Mouse (Mus musculus): Measurements from ENCODE around the gene CK137956. TPM values are rescaled to one million over a fixed set of nuclear protein-coding genes. Genes with fewer than 3 reads are reported as not detected.

CK137956 gene
- not detected in 2 replicates for total RNA-seq (2017)

DNA sequence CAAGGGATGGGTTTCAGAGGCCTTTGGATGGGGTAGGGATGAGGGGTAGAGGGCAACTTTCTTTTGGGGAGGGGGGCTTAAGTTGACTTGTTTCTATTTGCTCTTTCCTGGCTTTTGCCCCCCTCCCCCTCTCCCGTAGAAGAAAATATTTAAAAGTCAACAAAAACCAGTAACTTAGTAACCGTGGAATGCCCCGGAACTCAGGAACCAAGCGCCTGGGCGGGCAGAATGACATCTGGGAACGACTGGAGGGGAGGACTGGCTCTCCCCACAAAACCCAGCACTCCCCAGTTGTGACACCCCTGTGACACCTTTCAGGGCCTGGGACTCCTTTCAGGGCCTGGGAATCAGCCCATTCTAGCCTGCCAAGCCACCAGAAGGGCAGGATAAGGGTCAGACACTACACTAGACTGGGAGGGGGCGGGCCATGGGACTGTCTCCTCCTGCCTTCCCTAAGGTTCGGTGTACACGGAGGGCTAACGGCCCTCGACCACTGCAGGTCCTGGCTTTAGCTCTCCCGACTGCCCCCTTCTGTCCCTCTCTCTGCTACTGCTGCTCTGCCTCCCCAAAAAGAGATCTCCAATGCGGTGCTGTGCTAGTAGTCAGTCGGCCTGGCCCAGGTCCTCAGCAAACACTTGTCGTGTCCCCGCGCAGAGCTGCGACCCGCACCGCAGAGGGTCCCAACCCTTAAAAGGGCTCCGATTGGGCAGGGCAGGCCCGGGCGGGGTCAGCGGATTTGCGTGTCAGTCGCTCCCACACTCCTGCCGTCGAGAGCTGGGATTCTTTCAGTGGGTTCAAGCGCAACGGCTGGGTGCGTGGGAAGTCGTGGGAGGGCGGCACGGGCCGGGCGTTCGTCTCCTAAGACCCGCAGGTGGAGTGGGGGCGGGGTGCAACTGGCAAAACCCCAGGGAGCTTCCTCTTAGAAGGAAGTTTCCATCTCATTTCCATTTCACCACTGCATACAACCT lies at the start of gene CK137956:
CK137956 (minus strand) TSS at position 51 of the 968 bp plus-strand sequence.
- no peak for ATAC-seq (replicated peaks; ENCODE audit: low read depth, poor library complexity, severe bottlenecking)

DNA sequence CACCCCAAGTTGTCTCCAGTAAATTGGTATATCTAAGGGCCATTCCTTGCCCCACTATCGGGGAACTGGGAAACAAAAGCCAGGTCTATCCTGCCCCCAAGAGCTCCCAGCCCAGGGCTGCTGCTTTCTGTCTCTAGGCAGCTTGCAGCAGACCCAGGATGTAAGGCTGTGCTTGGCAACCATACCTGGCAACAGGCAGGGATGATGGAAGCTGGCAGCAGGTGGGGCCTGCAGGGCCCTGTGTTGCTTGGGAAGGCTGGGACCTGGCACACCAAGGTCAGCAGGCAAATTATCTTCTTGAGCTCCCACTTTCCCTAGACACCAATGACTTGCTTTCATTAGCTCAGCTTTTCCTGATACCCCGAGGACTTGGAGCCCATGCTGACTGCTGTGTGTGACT lies 48.7 kb upstream of the CK137956 start:
- no peak for ATAC-seq (replicated peaks; ENCODE audit: low read depth, poor library complexity, severe bottlenecking)

DNA sequence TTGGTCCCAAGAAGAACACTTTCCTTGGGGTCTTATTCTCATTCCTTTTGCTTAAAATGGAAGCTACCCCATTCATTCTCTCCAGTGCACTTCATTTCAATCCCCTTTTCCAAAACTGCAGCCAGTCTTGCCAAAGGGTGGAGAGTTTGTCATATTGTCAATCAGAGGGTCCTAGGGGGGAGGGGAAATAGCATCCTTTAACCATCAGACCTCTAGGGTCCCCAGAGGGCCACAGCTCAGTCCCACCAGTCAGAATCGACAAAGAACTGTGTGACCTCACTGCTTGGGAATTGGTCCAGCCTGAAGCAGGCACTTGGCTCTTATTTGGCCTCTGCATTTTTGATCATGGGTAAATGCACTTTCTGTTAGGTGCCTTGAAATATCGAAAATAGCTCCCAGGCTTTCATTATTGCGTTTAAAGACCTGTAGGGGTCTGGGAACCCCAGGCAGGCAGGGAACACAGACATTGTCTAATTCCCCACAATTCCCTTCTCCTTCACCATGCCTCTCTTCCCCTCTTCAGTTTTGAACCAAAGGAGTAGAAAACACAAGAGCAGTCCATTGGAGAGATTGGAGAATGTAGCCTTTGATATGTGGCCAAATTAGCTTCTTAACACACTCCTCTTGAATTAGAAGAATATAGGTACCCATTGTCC lies 34.2 kb upstream of the CK137956 start:
- no peak for ATAC-seq (replicated peaks; ENCODE audit: low read depth, poor library complexity, severe bottlenecking)

DNA sequence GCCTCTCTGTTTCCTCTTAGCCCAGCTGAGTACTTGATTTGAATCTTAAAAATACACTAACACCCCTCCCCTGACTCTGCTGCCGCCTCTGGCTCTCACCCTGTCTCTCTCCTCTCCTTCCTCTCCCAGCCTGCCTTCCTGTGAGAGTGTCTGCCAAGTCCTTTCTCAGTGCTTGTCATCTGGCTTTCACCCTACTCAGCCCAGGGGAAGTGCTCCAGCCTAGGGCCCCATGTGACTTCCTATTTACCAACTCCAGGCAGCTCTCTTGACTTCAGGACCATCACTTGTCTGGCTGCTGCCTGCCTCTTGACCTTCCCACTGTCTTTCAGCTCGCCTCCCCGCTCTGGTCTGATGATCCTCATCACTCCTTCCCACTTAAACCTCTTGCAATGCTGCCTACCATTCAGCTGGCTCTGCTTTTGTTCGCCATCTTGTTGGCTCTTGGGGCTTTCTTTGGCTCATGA lies 31.9 kb upstream of the CK137956 start:
- ATAC-seq (replicated peaks; ENCODE audit: low read depth, poor library complexity, severe bottlenecking) = no peak

DNA sequence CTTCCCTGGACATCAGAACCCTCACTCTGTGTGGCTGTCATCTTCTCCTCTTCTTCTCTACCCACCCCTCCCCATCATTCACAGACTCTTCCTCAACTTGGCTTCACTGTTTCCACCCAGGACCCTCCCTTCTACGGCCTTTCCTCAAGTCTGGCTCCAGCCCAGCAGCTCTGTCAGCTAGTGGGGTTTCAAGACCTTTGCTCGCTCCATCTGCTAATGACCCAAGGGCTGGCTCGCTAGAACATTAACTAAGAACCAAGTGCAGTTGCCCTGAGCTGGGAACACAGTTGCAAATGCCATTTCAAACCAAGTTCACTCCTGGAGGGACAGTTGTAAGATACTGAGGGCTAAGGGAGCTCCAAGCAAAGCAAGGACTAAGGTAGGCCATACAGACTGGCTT lies 28.5 kb upstream of the CK137956 start:
- ATAC-seq (replicated peaks; ENCODE audit: low read depth, poor library complexity, severe bottlenecking) = no peak

DNA sequence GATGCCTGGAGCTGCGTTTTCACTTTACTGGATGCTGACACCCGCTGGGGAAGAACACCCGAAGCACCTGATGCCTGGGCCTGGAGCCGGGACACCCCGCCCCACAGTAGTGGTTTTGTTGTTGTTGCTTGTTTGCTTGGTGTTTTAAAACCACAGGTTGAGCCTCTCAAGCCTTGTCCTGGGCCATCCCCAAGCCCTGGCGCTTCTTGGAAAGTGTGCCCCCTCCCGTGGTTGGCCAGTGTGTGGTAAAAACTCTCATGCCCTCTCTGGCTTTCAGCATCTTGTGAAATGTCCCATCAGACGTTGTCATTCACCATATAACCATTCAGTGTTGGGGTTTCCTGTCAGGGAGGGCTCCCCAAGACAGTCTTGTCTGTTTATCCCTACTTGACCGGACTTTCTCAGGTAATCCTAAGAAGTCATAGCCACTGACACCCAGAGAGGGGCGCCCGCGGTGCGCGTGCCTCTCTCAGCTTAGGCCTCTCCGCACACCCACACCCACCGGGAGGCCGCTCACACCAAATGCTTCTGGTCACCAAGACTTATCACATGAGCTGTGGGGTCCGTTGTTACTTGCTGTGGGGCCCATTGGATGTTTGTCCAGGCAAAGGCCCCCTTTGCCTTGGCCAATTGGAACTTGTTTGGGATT lies 18.7 kb upstream of the CK137956 start:
- no peak for ATAC-seq (replicated peaks; ENCODE audit: low read depth, poor library complexity, severe bottlenecking)

DNA sequence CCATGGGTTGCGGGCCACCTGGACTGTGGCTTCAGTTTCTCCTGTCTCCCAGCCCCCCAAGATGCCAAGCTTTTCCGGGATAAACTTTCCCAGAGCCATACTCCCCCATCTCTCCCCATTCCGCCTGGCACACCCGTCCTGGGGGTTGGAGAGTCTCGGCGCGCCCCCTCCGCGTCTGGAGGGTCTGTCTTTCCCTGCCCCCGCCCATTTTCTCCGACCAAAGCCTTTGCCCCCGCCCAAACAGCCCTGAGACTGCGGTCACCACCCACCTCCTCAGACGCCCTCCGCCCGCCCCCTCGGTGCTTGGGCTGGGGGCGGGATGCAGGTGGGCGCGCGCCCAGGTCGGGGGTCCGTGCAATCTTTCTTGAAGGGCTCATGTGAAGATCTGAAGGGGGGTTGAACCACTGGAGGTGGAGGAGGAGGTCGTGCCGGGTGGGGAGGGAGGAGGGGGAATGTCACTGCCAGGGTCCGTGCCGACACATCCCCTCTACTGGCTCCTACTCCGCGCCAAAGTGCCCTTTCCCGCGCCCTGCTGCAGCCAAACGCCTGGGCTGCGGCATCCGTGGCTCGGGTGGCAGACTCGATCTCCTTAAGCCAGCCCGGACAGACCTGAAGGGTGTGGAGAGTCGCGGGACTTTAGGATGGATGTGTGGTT lies 17.9 kb upstream of the CK137956 start:
- ATAC-seq (replicated peaks; ENCODE audit: low read depth, poor library complexity, severe bottlenecking) = no peak

DNA sequence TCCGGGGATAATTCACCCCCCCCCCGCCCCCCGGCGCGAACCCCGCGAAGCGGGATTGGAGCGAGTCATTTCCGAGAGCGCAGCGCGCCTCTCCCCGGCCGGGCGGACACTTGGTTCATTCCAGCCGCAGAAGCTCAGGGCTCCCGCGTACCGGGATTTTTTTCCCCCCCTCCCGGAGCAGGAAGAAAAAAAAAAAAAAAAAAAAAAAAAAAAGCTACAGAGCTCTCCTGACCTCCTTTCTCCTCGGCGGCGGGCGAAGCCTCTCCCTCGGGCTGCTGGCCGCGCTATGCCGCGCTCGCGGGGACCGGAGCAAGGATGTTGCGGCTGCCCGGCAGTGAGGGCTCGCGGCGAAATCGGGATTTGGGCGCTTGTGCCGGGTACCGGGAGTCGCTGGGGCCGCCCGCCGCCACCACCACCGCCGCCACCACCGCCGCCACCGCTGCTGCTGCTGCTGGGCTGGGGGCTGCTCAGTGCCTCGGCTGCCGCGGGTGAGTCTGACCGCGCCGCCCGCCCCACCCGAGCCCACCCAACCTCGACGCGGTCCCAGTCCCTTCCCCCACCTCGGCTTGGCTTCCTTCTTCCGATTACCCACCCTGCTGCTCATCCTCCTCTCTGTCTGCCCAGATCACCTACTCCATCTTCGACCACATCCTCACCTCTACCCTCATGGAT lies 17.2 kb upstream of the CK137956 start, which contains the start of gene Csmd2:
Csmd2 (plus strand) TSS at position 74 of the 672 bp plus-strand sequence.
- no peak for ATAC-seq (replicated peaks; ENCODE audit: low read depth, poor library complexity, severe bottlenecking)

DNA sequence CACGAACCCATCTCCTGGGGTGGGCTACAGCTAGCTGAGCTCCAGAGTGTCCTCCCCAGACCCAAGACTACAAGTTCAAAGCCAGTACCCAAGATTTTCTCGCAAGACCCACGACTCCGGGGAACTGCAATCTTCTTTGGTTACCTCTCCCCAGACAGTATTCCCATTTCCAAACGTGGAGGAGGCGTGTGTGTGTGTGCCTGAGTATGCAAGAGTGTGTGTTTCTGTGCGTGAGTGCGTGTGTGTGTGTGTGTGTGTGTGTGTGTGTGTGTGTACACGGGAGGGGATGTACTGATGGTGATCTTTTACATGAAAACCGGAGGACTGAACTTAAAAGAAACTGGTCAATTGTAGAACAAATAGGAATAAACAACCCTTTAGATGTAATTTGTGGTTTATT lies 16.5 kb upstream of the CK137956 start:
- ATAC-seq (replicated peaks; ENCODE audit: low read depth, poor library complexity, severe bottlenecking) = no peak

DNA sequence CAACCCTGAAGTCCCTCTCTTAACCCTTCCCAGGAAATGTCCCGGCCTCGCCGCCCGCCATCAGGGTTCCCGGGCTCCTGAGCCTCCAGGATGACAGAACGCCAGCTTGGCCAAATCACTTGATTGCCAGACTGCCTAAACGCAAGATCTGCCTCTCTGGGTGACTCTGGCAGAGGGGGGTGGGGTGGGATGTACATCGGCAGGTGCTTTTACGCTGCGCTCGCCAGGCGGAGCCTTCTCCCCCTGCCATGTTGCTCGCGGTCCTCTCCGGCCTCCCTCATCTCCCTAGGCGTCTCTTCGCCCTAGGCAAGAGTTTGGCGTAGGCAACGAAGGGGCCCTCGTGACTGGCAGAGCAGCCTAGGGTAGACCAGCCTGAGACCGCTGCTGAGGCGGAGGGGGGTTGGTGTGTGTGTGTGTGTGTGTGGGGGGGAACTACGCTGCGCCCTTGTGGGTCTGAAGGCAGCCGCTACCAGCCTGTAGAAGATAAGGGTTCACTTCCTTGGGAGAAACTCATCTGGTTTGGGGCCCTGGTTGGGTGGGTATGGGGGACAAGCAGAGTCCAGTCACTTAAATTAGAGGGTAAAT lies 15.8 kb upstream of the CK137956 start:
- no peak for ATAC-seq (replicated peaks; ENCODE audit: low read depth, poor library complexity, severe bottlenecking)

DNA sequence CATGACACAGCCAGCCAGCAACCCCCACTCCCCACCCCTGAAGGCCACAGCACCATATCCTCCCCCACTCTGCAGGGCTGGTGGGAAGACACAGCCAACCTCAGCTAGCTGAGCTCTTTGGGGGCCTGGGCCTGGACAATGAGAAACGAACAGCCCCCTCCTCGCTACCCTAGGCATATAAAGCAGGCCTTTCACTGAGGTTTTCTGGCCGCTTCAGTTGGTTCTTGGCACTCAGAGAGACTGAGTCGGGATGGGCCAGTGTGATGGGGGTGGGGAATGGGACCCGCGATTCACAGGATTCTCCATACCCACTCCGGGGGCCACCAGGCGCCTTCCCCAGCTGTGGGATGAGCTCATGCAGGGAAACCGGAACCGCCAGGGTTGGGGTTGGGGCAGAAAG lies 15.1 kb upstream of the CK137956 start:
- no peak for ATAC-seq (replicated peaks; ENCODE audit: low read depth, poor library complexity, severe bottlenecking)

DNA sequence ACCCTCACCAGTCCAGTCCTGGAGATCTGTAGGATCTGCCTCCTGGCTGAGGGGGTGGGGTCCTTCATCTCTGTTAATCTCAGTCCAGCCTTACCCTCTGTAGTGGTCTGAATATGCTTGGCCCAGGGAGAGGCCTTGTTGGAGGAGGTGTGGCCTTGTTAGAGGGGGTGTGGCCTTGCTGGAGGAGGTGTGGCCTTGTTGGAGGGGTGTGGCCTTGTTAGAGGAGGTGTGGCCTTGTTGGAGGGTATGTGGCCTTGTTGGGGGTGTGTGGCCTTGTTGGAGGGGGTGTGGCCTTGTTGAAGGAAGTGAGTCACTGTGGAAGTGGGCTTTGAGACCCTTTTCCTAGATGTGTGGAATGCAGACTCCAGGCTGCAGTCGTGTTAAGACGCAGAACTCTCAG lies 13.7 kb upstream of the CK137956 start:
- ATAC-seq (replicated peaks; ENCODE audit: low read depth, poor library complexity, severe bottlenecking) = no peak

DNA sequence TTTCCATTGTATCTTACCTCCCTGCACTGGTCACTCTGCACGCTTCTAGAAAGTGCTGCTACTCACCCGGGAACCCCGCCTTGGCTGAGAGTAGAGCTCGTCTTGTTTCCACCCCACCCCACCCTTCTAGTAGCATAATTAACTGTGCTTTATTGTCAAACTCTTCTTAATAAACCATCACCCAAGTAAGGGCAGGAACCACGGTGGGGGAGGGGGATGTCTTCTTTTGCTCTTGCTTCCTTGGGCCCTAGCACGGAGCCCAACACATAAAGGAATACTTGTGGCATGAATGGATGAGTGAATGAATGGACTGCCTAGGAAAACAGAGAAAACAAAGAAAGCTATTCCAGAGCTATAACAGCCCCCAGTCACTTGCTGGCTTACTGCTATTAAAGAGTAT lies 10.4 kb upstream of the CK137956 start:
- no peak for ATAC-seq (replicated peaks; ENCODE audit: low read depth, poor library complexity, severe bottlenecking)

DNA sequence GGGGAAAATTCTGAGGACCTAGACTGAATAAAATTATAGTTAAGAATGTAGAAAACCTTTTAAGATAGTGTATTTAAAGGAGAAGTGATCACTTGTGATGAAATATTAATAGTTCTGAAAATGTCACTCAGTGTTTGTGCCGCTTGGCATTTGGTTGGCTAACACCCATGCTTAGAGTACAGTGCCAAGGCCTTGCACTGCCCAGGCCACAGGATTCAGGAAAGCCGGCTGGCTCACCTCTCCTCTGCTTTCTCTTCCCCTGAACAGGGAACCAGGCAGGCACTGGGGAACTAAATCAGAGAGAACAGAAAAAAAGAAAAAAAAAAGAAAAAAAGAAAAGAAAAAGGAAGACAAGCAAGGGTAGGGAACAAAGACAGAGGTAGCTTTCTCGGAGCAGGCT lies 2.2 kb upstream of the CK137956 start:
- ATAC-seq (replicated peaks; ENCODE audit: low read depth, poor library complexity, severe bottlenecking) = no peak

DNA sequence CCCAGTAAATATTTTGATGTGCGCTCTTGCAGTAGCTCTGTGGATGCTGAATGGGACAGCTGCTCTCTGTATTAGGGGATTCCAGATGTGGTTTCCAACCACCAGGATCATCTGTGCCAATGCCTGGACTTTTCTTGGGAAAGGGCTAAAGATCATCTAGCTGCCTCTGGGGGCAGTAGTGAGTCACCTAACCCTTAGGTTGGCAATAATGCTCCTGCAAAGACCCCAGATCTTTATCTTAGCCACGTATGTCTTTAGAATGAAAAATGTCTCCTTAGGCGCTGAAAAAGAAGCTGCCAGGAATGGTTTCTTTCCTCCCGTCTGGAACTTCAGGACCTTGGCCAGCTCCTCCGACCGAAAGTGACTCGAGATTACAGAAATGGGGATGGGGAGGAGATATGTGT lies 731 bp downstream of the CK137956 start:
- no peak for ATAC-seq (replicated peaks; ENCODE audit: low read depth, poor library complexity, severe bottlenecking)

DNA sequence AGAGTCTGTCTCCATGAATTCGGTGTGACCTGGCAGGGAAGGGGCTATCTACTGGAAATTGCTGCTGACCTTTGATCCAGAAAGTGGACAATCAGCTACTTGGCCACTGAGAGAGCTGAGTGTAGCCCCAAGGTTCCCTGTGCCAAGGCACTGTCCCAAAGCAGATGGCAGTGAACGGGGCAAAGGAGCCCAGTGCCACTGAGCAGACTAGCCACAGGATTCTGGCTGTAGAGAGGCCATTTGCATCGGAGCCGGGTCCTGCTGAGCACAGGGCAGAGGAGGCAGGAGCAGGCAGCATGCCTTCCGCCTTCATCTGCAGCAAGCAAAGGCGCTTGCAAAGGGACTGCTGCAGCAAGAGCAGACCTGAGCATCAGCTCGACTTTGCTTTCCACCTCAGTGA lies 1.6 kb downstream of the CK137956 start:
- no peak for ATAC-seq (replicated peaks; ENCODE audit: low read depth, poor library complexity, severe bottlenecking)

DNA sequence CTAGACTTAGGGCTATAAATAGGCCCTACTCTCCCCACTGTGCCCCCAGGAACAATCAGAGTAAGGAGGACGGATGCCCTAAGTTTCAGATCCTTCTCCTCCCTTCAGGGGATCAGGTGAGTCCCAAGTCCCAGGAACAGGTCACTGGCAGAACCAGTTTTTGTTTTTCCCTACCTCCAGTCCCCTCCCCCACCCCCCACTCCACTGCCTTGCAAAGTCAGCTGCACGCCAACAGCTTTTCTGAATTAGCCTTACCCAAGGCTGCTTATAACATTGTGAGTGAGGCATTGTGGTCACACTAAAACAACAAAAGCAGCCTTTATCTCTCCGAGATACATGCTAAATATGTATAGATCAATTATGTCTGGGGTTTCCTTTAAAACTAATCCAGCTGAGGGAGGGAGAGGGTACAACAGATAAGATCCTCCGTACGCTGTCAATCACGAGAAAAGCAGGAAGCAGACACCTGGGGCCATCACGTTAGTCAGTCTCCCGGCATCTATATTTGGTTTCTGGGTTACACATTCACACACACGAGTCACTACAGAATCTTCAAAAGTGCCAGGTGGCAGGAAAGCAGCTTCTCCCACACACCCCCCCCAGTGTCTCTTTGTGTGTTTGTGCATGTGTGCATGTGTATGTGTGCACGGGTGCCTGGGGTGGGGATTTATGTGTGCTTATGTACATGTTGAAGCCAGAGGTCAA lies 17.6 kb downstream of the CK137956 start:
- ATAC-seq (replicated peaks; ENCODE audit: low read depth, poor library complexity, severe bottlenecking) = no peak

DNA sequence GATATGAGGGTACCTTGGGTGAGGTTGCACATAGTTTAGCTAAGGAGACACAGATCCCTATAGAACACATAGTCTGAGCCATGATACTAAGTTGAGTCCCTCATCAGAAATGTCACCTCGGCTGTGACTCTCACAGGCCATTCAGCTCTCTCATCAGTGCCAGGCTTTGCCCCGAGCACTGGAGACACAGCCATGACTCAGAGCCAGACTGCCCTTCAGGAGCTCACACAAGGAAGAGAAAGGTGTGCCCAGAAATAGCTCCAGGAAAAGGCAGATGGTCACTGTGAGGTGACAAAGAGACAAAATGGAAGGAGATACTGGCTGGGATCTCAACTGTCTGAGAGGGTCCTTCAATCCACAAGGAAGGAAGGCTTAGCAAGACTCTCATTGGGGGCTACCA lies 23.1 kb downstream of the CK137956 start:
- no peak for ATAC-seq (replicated peaks; ENCODE audit: low read depth, poor library complexity, severe bottlenecking)

DNA sequence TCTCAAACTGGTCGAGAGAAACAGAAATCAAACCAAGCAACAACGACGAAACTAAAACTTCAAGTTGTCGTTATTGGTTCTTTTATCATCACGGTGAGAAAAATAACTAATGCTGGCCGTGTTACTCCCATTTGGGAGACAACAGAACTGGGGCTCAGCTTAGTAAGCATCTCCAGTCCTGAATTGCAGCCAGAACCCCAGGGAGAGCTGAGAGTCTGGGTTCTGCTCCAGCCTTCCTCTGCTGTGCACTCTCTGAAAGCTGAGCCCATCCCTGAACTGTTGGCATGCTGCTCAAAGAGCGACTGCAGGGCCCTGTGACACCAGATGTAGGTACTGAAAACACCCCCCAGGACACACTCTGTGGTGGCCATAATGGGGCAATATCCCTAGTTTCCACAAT lies 33.3 kb downstream of the CK137956 start:
- ATAC-seq (replicated peaks; ENCODE audit: low read depth, poor library complexity, severe bottlenecking) = no peak

Measured in common myeloid progenitor, adult 5-6 weeks (primary cell).